Mouse (Mus musculus) midbrain, embryonic 14.5 days (tissue): ENCODE results near the gene Gatad2b. TPM values are rescaled to one million over a fixed set of nuclear protein-coding genes. Genes with fewer than 3 reads are reported as not detected.
A peak's percentile ranks its signal among the peaks of the same experiment; 100 is the strongest.

Experiments used
- ATAC-seq: fragments of 200-750 bp; cut with Nextera tagmentation; 2 replicates; pipeline ENCODE4 v1.8.0; 2017; ENCODE audit warnings: moderate number of reproducible peaks, moderate library complexity; ENCODE audit not compliant: low FRiP score, low TSS enrichment
- DNase-seq: peaks from one replicate; pipeline ENCODE4 v3.0.0-alpha.2; 2015
- H3K27ac ChIP-seq: fragments of 300-500 bp; sonication (generic); replicated peaks from 2 replicates; pipeline ENCODE4 v1.5.1; 2014; ENCODE audit warnings: mild to moderate bottlenecking, low read depth, low read length, moderate library complexity
- H3K27me3 ChIP-seq: fragments of 300-500 bp; sonication (generic); 2 replicates; pipeline ENCODE4 v1.6.1; 2014; ENCODE audit warnings: low read length, control low read depth, mixed read lengths; ENCODE audit not compliant: control insufficient read depth, insufficient read depth
- H3K36me3 ChIP-seq: fragments of 300-500 bp; sonication (generic); 2 replicates; pipeline ENCODE4 v1.6.1; 2014; ENCODE audit warnings: low read length, control low read depth; ENCODE audit not compliant: control insufficient read depth, insufficient read depth
- H3K4me1 ChIP-seq: fragments of 300-500 bp; sonication (generic); 2 replicates; pipeline ENCODE4 v1.6.1; 2014; ENCODE audit warnings: mild to moderate bottlenecking, antibody characterized with exemption, low read length, control low read depth; ENCODE audit not compliant: control insufficient read depth, insufficient read depth
- H3K4me2 ChIP-seq: fragments of 300-500 bp; sonication (generic); 2 replicates; pipeline ENCODE4 v1.6.1; 2014; ENCODE audit warnings: mild to moderate bottlenecking, low read length, moderate library complexity
- H3K4me3 ChIP-seq: fragments of 300-500 bp; sonication (generic); replicated peaks from 2 replicates; pipeline ENCODE4 v1.5.1; 2014; ENCODE audit warnings: low read depth, low read length
- H3K9ac ChIP-seq: fragments of 300-500 bp; sonication (generic); replicated peaks from 2 replicates; pipeline ENCODE4 v1.6.1; 2014; ENCODE audit warnings: mild to moderate bottlenecking, low read length, moderate library complexity
- H3K9me3 ChIP-seq: fragments of 300-500 bp; sonication (generic); 2 replicates; pipeline ENCODE4 v1.6.1; 2016; ENCODE audit warnings: low read length, control low read depth, mixed read lengths; ENCODE audit not compliant: control insufficient read depth
- WGBS: fragments of 180-500 bp; shearing (Covaris S2); extraction: QIAGEN DNeasy Blood & Tissue Kit; methylation state at CpG from one replicate; pipeline ENCODE4 v1.1.7; 2014; 5-methylcytosine and 5-hydroxymethylcytosine counted together
- polyA plus RNA-seq: library from polyadenylated mRNA; unstranded; fragments of >200 nt; fragmentation: Nextera tagmentation; extraction: Ambion mirVana; gene quantifications from 2 replicates; pipeline ENCODE4 v1.2.1, GENCODE M21; 2014

The Gatad2b gene
- polyA plus RNA-seq, 1 experiment from 2014 or later: 16.0 TPM

- H3K4me3 ChIP-seq: no peak overlapping the region
- no peak for DNase-seq
- H3K36me3 ChIP-seq: peaks cover 85% of the 10 kb centered on the region
- no peak overlapping the region for H3K4me2 ChIP-seq
- H3K27me3 ChIP-seq: no peaks in the 10 kb centered on the region
- H3K9me3 ChIP-seq: no peaks in the 10 kb centered on the region
- no peaks in the 10 kb centered on the region for H3K4me1 ChIP-seq
- 92% methylated on average over 7 of the region's 7 CpGs for WGBS
- H3K27ac ChIP-seq: no peak overlapping the region
- no peak for ATAC-seq
- H3K9ac ChIP-seq: no peak overlapping the region
These were observed 65.0 kb downstream of the Gatad2b start for GRCm38 (mm10) chr3:90357959-90358358.

GRCm38 (mm10) chr3:90359230-90359629 lies 66.3 kb downstream of the Gatad2b start:
- Histone ChIP-seq H3K4me3 (no peak overlapping the region), H3K4me1 (no peaks in the 10 kb centered on the region), H3K9me3 (no peaks in the 10 kb centered on the region), H3K27me3 (no peaks in the 10 kb centered on the region), H3K36me3 (peaks cover 72% of the 10 kb centered on the region), H3K4me2 (no peak overlapping the region), H3K9ac (no peak overlapping the region), H3K27ac (no peak overlapping the region)
- ATAC-seq (no peak), DNase-seq (no peak)
- WGBS: 96% methylated on average over 1 of the region's 1 CpGs

GRCm38 (mm10) chr3:90361476-90361875 lies 68.5 kb downstream of the Gatad2b start:
- no peak for ATAC-seq

GRCm38 (mm10) chr3:90362346-90362745 lies 69.4 kb downstream of the Gatad2b start:
- H3K9me3 ChIP-seq: no peaks in the 10 kb centered on the region
- H3K4me3 ChIP-seq: no peak overlapping the region
- H3K27ac ChIP-seq: no peak overlapping the region
- ATAC-seq (no peak), DNase-seq (no peak)
- H3K9ac ChIP-seq: no peak overlapping the region
- no peaks in the 10 kb centered on the region for H3K4me1 ChIP-seq
- WGBS: 90% methylated on average over 2 of the region's 2 CpGs
- H3K4me2 ChIP-seq: no peak overlapping the region
- H3K27me3 ChIP-seq: no peaks in the 10 kb centered on the region
- peaks cover 41% of the 10 kb centered on the region for H3K36me3 ChIP-seq

More at GRCm38 (mm10) chr3:90361476-90361875, 68.5 kb downstream of the Gatad2b start:
- Histone ChIP-seq H3K9me3 (no peaks in the 10 kb centered on the region), H3K4me3 (no peak overlapping the region), H3K27ac (no peak overlapping the region), H3K27me3 (no peaks in the 10 kb centered on the region), H3K36me3 (peaks cover 50% of the 10 kb centered on the region), H3K4me2 (no peak overlapping the region), H3K9ac (no peak overlapping the region), H3K4me1 (no peaks in the 10 kb centered on the region)
- DNase-seq: no peak
- WGBS: 80% methylated on average over 4 of the region's 4 CpGs

- Histone ChIP-seq H3K36me3 (peaks cover 5% of the 10 kb centered on the region), H3K27me3 (no peaks in the 10 kb centered on the region), H3K9ac (no peak overlapping the region), H3K4me2 (no peak overlapping the region), H3K9me3 (no peaks in the 10 kb centered on the region), H3K4me1 (no peaks in the 10 kb centered on the region), H3K27ac (no peak overlapping the region), H3K4me3 (no peak overlapping the region)
- DNase-seq: no peak
- 93% methylated on average over 5 of the region's 5 CpGs for WGBS
- no peak for ATAC-seq
These were observed 74.1 kb downstream of the Gatad2b start for GRCm38 (mm10) chr3:90367001-90367632.

- ATAC-seq (no peak), DNase-seq (peak; percentile 29)
- no peaks in the 10 kb centered on the region for H3K36me3 ChIP-seq
- WGBS: 16% methylated on average over 2 of the region's 2 CpGs
- H3K4me2 ChIP-seq: no peak overlapping the region
- H3K27me3 ChIP-seq: no peaks in the 10 kb centered on the region
- no peak overlapping the region for H3K4me3 ChIP-seq
- no peak overlapping the region for H3K9ac ChIP-seq
- H3K9me3 ChIP-seq: no peaks in the 10 kb centered on the region
- H3K4me1 ChIP-seq: no peaks in the 10 kb centered on the region
- H3K27ac ChIP-seq: no peak overlapping the region
These were observed 76.1 kb downstream of the Gatad2b start for GRCm38 (mm10) chr3:90369041-90369440.

- DNase-seq (no peak), ATAC-seq (no peak)
- H3K27ac ChIP-seq: no peak overlapping the region
- H3K4me2 ChIP-seq: no peak overlapping the region
- no peaks in the 10 kb centered on the region for H3K9me3 ChIP-seq
- no peak overlapping the region for H3K4me3 ChIP-seq
- H3K36me3 ChIP-seq: no peaks in the 10 kb centered on the region
- no peak overlapping the region for H3K9ac ChIP-seq
- H3K27me3 ChIP-seq: no peaks in the 10 kb centered on the region
- H3K4me1 ChIP-seq: no peaks in the 10 kb centered on the region
- 81% methylated on average over 7 of the region's 7 CpGs for whole genome bisulfite sequencing
These were observed 78.9 kb downstream of the Gatad2b start for GRCm38 (mm10) chr3:90371857-90372256.

GRCm38 (mm10) chr3:90372817-90373216 lies 79.8 kb downstream of the Gatad2b start:
- no peak for DNase-seq
- ATAC-seq: peak; percentile 49; the same call in 1 of the 2 replicates
- no peak overlapping the region for H3K9ac ChIP-seq
- 62% methylated on average over 5 of the region's 5 CpGs for WGBS
- H3K9me3 ChIP-seq: no peaks in the 10 kb centered on the region
- no peak overlapping the region for H3K27ac ChIP-seq
- H3K4me1 ChIP-seq: no peaks in the 10 kb centered on the region
- no peak overlapping the region for H3K4me2 ChIP-seq
- no peaks in the 10 kb centered on the region for H3K27me3 ChIP-seq
- no peaks in the 10 kb centered on the region for H3K36me3 ChIP-seq
- no peak overlapping the region for H3K4me3 ChIP-seq

GRCm38 (mm10) chr3:90373432-90374028 lies 80.6 kb downstream of the Gatad2b start:
- DNase-seq (peak; percentile 95), ATAC-seq (peak; percentile 48; the same call in 1 of the 2 replicates)
- Histone ChIP-seq H3K9ac (no peak overlapping the region), H3K4me2 (no peak overlapping the region), H3K4me1 (no peaks in the 10 kb centered on the region), H3K9me3 (no peaks in the 10 kb centered on the region), H3K4me3 (no peak overlapping the region), H3K27me3 (no peaks in the 10 kb centered on the region), H3K36me3 (no peaks in the 10 kb centered on the region), H3K27ac (no peak overlapping the region)
- WGBS: 26% methylated on average over 4 of the region's 4 CpGs
